Mouse (Mus musculus): ENCODE results near the gene D16Ertd472e.

D16Ertd472e gene

GRCm38 (mm10) chr16:78490779-78491178, 85.7 kb downstream of the D16Ertd472e start:
- 66% methylated on average over 5 of the region's 5 CpGs for WGBS

Data from cerebral cortex, adult 2 months (tissue).